Mouse (Mus musculus) thymus, postnatal 4 days (tissue): Measurements from ENCODE around the gene Mcub.

Experiments used
- DNase-seq: peaks from one replicate; pipeline ENCODE4 v3.0.0; 2021

Gene Mcub

DNA sequence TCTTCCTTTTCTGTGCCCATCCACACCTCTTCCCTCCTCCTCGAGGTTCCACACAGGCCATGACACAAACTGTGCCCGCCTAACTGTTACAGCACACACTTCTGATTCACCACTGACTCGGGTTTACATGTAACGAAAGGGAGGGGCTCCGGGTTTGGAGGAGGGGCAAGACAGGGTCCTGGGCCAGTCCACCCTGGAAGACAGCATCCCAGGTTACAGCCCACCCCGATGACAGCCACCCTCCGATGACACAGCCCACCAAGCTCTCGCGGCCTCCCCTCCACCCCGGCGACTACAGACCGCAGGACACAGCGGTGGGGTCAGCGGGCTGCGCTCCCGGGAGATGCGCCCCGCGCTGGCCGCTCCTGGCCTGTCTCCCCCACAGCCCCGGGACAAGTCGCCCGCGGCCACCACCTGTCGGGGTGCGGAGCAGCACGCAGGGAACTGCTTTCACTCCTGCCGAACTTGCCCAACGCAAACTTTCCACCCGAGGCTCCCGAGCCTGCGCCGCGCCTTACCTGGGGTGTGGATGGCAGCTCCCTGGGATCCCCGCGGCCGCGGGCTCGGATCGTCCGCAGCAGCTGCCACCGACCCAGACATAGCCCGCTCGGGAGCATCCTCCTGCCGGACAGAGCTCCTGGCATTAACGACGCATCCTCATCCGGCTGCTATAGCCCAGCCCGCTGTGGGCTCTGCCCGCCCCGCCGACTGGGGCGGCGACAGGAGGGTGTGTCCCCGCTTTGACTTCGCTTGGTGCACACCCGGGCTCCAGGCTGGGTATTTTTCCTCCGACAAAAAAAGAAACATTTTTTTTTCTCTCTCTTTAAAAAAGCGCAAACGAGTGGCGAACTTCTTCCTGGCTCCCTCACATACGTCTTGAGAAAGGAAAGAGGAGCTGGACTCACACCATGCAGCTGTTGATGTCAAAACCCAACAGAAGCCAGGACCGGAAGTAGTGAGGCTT lies at the start of gene Mcub:
Mcub (minus strand) TSS at position 775 of the 964 bp plus-strand sequence.
- DNase-seq = peak; percentile 67

DNA sequence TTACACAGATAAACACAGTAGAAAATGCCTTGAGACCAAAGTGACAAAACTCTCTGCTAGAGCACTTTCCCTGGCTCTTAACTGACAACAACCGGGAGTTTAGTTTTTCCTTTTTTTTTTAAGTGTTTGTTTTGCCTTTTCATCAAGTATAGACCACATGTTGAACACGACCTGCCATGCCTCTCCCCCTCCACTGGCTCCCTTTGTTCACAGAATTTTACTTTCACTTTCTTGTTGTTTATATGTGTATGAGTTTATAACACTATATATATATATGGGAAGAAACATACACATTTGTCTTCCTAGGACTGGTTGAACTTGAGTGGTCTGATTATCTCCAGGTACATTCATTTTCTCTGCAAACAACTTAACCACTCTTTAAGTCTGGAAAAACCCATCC lies 42.9 kb upstream of the Mcub start:
- no peak for DNase-seq

DNA sequence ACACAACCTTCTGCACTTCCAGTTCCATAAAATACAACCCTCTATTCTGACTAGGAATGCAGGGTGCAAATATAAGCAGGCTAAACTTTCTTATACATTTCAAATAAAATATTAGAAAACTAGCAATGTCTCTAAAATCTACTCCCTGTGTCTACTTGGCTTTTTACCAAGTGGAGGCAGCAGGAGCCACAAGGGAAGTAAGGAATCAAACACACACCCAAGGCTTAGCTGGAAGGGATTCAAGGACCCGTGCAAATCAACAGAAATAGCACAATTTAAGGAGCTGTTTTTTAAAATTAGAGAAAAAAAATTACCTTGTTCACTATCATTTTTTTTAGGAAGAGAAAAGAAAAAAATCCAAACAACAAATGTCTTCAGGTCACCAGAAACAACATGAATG lies 41.2 kb upstream of the Mcub start:
- DNase-seq = no peak

DNA sequence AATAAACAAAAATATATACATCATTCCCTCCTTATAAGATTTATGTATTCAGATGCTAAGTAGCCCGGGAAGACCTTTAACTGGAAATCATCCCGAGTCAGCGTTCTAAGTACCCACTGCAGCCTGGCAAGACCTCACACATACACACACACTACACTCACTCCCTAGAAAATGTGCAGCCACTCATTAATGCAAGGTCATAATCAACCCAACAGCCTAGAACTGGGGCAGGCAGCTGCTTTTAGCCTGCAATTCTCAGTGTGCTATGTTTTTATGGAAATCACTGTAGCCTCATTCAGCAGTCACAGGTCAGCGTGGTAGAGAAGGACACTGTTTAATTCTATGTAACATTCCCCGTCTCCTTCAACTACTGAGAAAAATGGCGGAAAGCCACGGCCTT lies 36.1 kb upstream of the Mcub start:
- DNase-seq = no peak

DNA sequence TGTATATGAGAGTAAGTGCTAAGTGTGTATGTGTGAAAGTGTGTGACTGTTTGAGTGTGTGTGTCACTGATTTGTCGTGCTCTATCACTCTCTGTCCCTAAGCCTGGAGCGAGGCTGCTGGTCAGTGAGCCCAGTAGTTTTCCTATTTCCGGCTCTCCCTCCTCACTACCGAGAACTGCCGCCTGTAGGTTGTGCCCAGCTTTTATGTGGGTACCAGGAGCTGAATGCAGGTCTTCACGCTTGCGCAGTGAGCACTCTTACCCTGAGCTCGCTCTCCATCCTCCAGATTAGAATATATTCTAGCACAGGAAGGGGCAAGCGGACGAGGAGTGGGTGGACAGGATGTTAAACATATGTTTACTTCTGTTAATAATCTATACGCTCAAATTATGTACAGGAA lies 30.9 kb upstream of the Mcub start:
- no peak for DNase-seq

DNA sequence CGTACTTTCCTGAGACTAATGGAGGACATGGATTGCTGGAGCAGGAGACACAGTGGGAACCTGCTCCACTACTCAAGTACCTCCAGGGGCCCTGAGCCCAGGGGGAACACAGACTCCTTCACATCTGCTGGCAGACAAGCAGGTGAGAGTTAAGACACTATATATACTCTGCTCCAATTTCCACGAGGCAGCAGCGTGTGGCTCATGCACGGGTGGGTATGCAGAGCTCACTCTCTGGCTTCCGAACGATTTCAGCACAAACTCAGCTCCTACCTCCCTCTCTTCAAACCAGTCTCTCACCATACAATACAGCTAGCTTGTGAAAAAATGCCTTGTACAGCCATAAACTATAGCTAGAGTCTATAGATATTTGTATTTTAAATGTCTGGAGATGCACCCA lies 28.5 kb upstream of the Mcub start:
- no peak for DNase-seq

DNA sequence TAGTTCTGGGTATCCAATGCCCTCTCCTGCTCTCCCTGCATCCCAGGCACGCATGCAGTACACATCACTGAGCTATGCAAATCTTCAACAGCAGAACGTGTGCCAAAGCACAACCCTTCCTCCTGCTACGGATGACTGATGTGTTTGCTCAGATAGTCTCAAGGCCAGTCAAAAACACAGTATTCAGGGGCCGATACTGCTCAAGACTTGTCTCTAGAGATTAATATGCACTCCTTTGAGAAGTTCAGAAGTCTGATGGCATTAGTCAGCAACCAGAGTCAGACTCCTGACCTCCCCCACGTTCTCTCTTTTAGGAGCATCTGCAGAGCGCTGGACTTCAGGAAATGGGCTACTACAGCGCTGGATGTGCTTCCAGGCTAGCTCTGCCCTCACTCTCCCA lies 28.0 kb upstream of the Mcub start:
- DNase-seq = no peak

DNA sequence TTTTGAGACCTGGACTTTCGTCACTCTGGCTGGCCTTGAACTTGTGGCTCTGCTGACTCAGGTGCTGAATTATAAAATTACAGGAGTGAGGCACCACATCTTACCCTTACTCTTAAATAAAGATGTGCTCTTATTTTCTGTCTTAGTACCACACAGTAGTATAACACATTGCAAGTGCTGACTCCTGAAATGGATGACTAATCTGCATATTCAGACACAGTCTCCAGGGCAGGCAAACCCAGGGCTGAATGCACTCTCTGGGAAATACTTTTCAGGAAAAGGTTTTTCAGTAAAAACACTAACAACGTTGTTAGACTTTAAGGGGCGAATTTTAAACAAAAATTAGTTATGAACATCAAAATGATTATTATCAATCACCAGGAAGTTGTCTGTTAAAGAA lies 27.3 kb upstream of the Mcub start:
- no peak for DNase-seq

DNA sequence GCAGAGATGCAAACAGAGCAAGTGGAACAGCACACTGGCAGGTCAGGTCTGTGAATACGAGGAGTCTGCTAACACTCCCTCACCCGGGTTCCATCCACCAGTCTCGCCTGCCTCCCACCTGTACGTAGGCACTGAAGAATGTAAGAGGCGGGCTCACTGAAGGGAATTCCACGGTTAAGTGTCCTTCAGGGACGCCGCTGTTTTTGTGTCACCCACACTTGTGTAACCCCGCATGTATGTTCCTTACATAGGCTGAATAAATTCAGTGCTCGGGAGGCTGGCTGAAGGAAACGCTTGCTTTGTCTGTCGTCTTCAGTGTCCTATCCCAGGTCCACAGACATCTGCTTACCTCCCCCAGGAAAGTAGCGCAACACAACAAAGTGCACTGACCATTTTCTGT lies 17.3 kb upstream of the Mcub start:
- no peak for DNase-seq

DNA sequence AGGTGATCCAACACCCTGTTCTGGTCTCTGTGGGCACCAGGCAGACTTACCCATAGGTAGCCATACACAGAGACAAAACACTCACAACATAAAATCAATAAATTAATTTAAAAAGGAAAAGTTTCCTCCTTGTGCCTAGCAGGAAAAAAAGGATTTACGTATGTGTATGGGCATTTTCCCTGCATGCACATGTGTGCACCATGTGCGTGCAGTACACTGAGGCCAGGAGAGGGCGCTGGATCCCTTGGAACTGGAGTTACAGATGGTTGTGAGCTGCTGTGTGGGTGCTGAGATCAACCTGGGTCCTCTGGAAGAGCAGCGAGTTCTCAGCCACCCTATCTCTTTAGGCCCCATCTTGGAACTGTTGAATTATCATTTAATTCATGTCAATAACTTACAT lies 15.3 kb upstream of the Mcub start:
- DNase-seq = peak; percentile 32

DNA sequence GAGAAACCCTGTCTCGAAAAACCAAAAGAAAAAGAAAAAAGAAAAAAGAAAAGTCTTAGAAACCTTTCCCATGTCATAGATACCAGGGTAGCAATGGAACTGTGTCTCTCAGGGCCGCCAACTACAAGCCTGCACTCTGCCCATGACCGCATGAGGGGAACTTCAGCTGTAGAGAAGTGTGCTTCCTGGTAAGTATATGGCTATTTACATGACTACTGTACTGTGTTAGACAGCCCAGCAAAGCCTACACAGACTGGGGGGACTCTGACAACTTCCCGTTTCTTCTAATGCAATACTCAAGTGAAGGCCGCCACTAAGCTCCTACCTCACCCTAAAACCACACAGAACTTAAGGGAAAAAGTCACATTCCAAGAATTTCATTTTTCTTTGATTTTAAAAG lies 14.8 kb upstream of the Mcub start:
- no peak for DNase-seq

DNA sequence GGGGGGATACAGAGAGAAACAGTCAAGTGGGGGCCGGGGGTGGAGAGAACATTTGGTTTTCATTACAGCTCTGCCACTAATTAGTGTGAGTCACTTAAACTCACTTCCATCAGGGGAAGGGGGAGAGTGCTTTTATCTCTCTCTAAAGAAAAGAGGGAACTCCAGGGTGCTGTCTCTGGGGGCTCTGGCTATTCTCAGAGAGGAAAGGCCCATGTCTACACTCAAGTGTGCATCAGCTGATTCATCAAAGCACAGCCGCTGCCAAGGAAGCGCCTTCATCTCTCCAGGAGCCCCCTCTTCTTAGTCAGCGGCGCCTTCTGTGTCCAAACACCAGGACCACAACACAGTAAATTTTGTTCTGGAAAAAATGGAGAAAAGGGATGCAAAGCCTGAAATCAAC lies 12.3 kb upstream of the Mcub start:
- DNase-seq = no peak

DNA sequence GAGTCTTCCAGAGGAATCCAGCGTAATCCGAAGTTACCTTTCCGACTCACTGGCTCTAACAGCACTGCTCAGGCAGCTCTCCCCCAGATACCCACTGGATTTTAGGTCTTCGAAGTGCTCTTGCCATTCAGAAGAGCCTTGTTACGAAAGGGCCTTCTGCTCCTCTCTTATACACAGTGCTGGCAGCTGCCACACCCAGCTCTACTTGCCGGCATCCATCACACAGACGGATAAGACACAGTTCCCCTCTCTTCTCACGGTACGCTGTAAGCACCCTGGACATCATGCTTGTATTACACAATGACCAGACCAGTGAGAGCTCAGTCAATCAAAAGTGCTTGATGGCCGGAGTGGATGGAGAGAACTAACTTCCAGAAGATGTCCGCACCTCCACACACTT lies 11.8 kb upstream of the Mcub start:
- DNase-seq = no peak

DNA sequence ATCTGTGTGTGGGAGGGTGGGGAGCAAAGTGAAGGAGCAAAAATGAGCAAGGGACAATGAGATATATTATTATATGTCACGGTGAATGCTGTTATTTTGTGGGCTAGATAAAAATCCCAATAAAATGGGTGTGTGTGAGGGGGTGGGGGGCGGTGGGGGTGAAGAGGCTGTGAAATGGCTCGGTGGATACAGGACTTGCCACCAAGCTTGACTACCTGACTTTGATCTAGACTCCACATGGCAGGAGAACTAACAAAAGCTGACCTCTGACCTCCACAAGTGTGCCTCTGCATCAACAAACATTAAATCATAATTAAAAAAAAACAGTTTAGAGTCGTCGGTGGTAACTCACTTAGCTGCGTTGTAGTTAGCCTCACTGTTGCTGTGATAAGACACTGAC lies 9.5 kb upstream of the Mcub start:
- no peak for DNase-seq

DNA sequence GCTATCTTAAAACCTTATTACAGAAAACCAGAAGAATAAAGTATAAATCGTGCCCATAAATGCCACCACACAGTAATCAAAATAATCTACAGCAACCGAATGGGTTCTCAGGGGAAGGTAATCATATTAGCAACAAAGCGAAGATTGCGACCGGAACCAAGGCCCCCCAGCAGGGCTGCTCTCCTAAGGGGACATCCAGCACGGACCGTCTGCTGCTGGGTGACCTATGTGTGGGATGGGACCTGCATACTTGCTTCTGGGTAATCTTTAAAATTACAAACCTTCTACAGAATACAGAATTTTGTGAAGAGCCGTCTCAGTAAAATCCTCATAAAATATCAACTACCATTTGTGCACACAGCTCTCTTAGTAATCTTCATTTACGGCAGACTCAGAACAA lies 8.7 kb upstream of the Mcub start:
- DNase-seq = no peak

DNA sequence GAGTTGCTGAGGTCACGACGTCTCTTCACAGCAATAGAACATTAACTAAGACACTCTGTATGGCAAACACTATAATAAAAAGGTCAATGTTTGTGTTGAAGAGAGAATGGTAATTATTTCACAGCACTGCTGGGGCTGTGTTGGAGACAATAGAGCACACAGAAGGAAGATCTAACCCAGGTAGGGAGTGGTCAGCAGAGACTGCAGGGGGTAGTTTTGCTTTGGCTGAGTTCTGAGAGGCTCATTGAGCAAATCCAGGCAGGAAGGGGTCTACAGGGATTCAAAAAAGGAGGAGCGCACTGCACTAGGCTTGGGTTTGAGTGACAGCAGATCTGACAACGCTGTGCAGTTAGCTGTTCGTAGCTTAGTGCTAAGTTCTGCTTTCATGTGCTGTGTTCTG lies 6.3 kb upstream of the Mcub start:
- no peak for DNase-seq

DNA sequence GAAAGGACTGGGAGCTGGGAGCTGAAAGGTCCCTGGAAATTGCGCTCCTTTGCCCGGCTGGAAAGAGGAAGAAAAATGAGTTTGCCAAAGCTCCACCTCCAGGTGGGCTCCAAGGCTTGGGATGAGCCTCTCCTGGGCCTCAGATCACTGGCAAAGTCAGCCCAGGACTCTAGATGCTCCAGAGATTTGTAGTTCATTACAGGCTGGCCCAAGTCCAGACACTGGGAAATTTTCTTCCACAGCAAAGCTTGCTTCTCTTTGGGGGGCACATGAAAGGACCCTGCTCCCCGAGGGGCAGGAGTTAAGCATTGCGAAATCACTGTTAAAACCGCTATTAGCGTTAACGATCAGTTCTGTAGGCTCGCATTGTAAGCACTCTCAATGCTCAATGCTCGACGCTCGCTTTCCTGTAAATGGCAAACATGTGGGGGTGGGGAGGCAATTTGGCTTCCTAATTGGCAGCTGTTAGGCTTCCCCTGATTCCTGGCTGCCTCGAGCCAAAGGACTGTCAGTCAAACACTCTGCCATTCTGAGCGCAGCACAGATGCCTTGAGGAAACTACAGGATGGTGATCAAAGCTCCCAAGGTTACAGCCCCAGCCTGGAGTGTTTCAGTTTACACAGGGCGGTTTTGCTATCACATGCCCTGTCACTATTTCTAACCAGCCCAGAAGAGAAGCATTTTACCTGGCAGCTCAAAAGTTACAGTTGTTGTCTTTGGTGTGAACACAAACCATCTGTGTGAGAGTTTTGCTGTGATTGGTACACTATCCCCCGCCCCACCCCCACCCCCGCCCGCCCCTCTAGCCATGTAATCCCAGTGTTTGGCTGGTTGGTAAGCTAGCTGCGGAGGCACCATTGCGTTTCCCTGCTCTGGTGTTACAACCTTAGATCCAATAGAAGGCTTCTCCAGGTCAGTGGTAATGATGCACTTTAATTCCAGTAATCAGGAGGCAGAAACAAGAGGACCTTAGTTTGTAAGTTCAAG lies 816 bp upstream of the Mcub start:
- peak; percentile 18 for DNase-seq

DNA sequence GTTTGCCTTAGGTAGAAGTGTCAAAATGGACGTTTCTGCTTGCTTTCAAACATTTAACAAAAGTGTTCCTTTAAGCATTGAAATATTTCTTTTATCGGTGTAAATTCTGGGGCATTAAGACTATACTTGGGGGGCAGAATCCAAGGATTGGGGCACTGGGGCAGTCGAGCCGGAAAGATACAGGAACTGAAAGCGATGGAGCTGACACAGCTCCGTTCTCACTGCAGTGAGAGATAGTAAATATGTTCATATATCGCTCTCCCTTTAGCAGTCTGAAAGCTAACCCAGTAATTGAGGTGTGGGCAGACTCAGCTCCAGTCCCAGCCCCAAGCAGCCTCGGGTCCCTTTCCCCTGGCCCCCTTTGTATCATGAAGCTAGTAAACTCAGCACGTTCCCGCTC lies 975 bp downstream of the Mcub start:
- no peak for DNase-seq

DNA sequence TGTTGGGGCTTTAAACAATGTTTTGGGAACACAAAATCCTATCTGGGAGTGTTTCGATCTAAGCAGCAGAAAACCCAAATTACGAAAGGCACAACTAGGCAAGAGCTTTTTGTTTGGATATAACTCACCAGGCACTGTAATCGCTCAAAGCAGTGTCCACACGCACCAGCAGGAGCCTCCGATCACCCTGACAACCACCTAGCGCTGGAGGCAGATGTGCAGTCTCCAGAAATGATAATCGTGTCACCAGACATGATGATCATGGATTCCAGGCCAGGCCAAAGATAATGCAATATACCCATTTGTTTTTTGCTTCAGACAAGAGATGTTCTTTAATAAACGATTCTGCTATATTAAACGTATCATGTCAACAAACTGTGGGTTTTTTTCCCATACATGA lies 2.1 kb downstream of the Mcub start:
- no peak for DNase-seq

DNA sequence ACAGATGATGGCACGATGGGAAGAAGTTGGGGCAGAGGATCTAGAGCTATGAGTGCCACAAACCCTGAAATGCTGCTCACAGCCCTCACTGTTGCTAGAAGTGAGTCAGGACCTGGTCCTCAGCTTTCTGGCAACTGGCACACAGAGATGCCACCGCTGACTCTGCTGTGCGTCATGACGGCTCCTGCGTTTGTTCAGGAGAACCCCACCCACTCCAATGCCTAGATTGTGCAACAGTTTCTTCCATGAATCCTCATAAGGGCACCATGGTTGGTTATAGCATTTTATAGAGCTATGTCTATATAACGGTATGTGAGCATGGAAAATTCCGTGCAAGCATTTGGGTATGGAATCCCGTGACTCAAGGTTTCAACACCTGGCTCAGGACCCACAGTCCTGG lies 5.3 kb downstream of the Mcub start:
- DNase-seq = no peak

DNA sequence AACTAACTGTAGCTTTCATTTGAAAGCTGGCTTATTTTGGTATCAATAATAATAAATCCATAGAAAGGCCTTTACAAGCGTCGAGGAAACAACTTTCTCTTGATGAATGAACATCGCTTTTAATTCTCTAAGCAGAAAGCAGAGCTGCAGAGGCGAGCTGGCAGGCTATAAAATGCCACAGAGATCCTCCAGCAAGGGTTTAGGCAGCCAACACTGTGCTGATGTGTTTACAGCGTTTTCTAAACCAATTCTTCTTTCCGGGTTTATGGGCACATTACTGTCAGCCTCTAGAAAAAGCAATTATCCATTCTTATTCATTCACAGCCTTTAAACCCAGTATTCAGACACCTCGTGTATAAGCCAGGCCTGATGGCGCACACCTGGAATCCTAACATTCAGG lies 7.5 kb downstream of the Mcub start:
- no peak for DNase-seq

DNA sequence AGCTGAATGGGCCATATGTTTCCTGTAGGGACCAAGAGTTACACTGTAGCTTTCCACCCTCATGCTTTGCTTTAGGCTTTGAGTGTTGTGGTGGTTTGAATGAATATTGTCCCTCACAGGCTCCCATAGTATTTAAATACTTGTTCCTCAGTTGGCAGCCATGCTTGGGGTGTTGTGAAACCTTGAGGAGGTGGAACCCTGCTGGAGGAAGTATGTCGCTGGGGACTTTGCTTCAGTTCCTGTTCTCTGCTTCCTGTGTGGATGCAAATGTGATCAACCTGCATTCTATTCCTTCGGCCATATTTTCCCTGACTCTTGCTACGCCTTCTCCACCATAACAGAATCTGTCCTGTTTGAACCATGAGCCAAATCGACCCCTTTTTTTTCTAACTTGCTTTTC lies 16.7 kb downstream of the Mcub start:
- DNase-seq = no peak

DNA sequence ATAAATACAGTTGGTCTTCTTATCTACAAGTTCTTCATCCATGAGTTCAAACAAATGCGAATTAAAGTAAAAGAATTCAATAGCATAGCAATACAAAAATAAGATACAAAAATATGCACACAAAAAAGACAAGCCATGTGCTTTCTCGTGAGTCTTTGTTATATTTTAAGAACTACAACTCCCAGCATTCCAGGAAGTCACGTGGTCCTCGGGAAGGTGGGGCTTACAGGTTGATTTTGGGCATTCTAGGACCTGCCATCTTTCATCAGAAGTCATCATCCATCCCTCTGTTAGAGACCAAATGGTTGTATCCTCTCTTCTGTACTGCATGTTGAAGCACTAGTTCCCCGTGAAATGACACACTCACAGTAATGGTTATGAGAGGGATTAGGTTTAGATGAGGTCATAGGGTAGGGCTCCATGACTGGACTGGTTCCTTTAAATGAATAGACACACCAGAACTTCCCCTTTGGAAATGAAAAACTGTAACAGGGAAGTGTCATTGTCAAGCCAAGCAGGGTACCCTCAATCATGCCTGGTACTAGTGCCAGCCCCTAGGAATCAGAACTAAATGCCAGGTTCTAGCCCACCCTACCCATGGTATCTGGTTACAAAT lies 20.7 kb downstream of the Mcub start:
- DNase-seq = no peak
